Mouse (Mus musculus) forebrain, embryonic 11.5 days (tissue): ENCODE measurements around the gene 1700013F07Rik. TPM values are rescaled to one million over a fixed set of nuclear protein-coding genes. Genes with fewer than 3 reads are reported as not detected.
A peak's percentile ranks its signal among the peaks of the same experiment; 100 is the strongest.

Source experiments
- ATAC-seq: fragments of 200-750 bp; cut with Nextera tagmentation; replicated peaks from 2 replicates; pipeline ENCODE4 v1.8.0; 2017; ENCODE audit warnings: moderate TSS enrichment; ENCODE audit not compliant: low FRiP score
- DNase-seq: peaks from one replicate; pipeline ENCODE4 v3.0.0-alpha.2; 2017; ENCODE audit warnings: low spot score
- H3K27ac ChIP-seq: fragments of 300-500 bp; sonication (generic); 2 replicates; pipeline ENCODE4 v1.5.1; 2014; ENCODE audit warnings: low read depth, low read length
- H3K27me3 ChIP-seq: fragments of 300-500 bp; sonication (generic); 2 replicates; pipeline ENCODE4 v1.6.1; 2014; ENCODE audit warnings: mild to moderate bottlenecking, low read length, mixed read lengths; ENCODE audit not compliant: control insufficient read depth, insufficient read depth
- H3K36me3 ChIP-seq: fragments of 300-500 bp; sonication (generic); 2 replicates; pipeline ENCODE4 v1.6.1; 2014; ENCODE audit warnings: mild to moderate bottlenecking, low read length, moderate library complexity, mixed read lengths; ENCODE audit not compliant: control insufficient read depth, insufficient read depth
- H3K4me1 ChIP-seq: fragments of 300-500 bp; sonication (generic); replicated peaks from 2 replicates; pipeline ENCODE4 v1.6.1; 2014; ENCODE audit warnings: low read length, mixed read lengths; ENCODE audit not compliant: control insufficient read depth, insufficient read depth
- H3K4me2 ChIP-seq: fragments of 300-500 bp; sonication (generic); 2 replicates; pipeline ENCODE4 v1.6.1; 2014; ENCODE audit warnings: low read depth, mild to moderate bottlenecking, low read length, moderate library complexity, mixed read lengths; ENCODE audit not compliant: severe bottlenecking
- H3K4me3 ChIP-seq: fragments of 300-500 bp; sonication (generic); 2 replicates; pipeline ENCODE4 v1.5.1; 2014; ENCODE audit warnings: low read depth, low read length
- H3K9ac ChIP-seq: fragments of 300-500 bp; sonication (generic); 2 replicates; pipeline ENCODE4 v1.6.1; 2014; ENCODE audit warnings: low read length
- H3K9me3 ChIP-seq: fragments of 300-500 bp; sonication (generic); 2 replicates; pipeline ENCODE4 v1.6.1; 2016; ENCODE audit warnings: low read length, mixed read lengths; ENCODE audit not compliant: control insufficient read depth
- WGBS: fragments of 180-500 bp; shearing (Covaris S2); extraction: QIAGEN DNeasy Blood & Tissue Kit; methylation state at CpG from one replicate; pipeline ENCODE4 v1.1.7; 2014; 5-methylcytosine and 5-hydroxymethylcytosine counted together
- polyA plus RNA-seq: library from polyadenylated mRNA; unstranded; fragments of >200 nt; fragmentation: Nextera tagmentation; extraction: Ambion mirVana; gene quantifications from 2 replicates; pipeline ENCODE4 v1.2.1, GENCODE M21; 2014

Gene 1700013F07Rik
- polyA plus RNA-seq, 1 experiment from 2014 or later = 0.63 TPM

DNA sequence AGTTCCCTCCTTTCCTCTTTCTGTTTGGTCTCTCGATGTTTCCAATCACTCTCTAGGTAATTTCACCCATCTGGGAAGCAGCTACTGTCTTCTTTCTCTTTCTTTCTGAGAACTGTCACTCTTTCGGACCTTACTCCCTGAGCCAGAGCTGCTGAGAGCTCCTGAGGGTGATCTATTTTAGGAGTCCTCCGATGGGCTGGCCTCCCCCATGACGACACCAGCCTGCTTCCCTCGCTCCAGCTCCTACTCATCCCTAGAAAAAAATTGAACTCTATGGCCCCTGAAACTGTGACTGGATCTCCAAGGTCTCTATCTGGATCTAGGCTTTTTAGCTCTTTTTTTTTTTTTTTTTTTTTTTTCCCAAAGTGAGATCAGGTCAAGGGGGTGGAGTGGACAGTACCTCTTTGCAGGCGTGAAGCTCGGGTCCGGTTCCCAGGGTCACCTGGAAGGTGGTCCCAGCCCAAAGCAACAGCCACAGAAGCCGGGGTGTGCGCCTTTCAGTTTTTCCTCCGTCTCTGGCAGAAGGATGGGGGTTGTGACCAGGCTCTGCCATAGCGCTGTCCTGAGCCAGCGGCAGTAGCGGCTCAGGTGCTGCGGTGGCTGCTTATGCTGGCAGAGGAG lies 2.1 kb downstream of the 1700013F07Rik start:
- peak overlapping the region; percentile 35; the same call in 1 of the 2 replicates for H3K9ac ChIP-seq

DNA sequence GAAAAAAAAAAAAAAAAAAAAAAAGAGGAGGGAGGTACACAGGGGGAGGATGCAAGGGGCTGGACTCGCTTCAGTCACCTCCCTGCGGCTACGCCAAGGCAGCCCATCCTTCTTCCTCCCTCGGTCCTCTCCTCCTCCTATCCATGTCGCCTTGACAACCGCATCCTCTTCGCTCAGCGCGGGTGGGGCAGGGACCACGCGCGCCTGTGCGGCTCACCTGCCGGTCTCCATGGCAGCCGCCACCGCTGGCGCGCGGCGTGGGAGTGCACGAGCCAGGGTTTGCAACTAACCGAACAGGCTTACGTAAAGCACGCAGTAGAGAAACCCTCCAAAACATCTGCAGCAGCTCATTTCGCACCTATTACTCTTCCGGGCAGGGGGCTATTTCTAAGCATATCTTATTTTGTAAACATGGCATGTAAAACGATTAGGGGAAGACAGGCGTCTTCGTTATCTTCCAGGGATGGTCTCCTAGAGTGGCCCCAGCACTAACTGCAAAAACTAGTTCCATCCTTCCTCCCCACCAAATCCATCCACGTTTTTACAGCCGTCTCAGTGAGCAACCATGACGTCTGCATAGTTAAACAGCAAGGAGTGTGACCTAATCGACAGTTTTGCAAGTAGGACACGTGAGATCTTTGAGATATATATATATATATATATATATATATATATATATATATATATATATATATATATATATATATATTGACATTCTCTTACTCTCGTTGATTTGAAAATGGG lies 2.7 kb downstream of the 1700013F07Rik start, which contains the start of gene 5330417C22Rik:
5330417C22Rik (minus strand) TSS at position 20 of the 744 bp plus-strand sequence.
- peak within 1 kb of the TSS; percentile 93 for H3K4me2 ChIP-seq
- H3K27me3 ChIP-seq = peaks cover 8% of the 10 kb centered on the region
- H3K36me3 ChIP-seq = no peaks in the 10 kb centered on the region
- DNase-seq = peak; percentile 67
- no peaks in the 10 kb centered on the region for H3K9me3 ChIP-seq
- peak within 1 kb of the TSS; percentile 47 for H3K4me3 ChIP-seq
- H3K4me1 ChIP-seq = no peaks in the 10 kb centered on the region; the same call in 1 of the 2 replicates
- peak; percentile 81 for ATAC-seq
- WGBS = 2% methylated on average over 35 of the region's 35 CpGs
- H3K27ac ChIP-seq = no peak within 1 kb of the TSS
- peak within 1 kb of the TSS; percentile 35; the same call in 1 of the 2 replicates for H3K9ac ChIP-seq

More for the DNA sequence above, 2.1 kb downstream of the 1700013F07Rik start:
- Histone ChIP-seq H3K4me3 (peak overlapping the region; percentile 47), H3K4me1 (no peaks in the 10 kb centered on the region; the same call in 1 of the 2 replicates), H3K27ac (no peak overlapping the region), H3K9me3 (no peaks in the 10 kb centered on the region), H3K36me3 (no peaks in the 10 kb centered on the region), H3K27me3 (peaks cover 8% of the 10 kb centered on the region), H3K4me2 (peak overlapping the region; percentile 93)
- DNase-seq (peak; percentile 59), ATAC-seq (no peak)
- 6% methylated on average over 15 of the region's 15 CpGs for WGBS

DNA sequence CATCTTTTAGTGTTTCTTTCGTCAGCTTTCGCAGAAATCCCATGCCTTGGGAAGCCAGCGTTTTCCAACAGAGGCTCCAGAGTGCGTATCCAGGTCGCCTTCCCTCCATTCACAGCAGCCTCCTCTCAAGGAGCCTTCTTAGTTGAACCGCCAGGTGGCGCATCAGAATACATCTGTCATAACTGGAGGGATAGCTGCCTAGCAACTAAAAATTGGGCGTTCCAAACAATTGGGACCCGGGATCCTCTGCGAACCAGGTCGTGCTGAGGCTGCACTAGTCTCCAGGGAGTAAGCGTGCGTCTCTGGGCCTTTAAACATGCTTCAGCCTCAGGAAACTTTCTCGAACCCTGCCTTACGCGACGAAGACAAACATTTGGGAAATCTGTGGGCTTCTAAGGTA lies 3.4 kb downstream of the 1700013F07Rik start:
- Histone ChIP-seq H3K27ac (no peak overlapping the region), H3K4me2 (peak overlapping the region; percentile 38), H3K9ac (no peak overlapping the region), H3K4me3 (no peak overlapping the region), H3K27me3 (peaks cover 8% of the 10 kb centered on the region), H3K36me3 (no peaks in the 10 kb centered on the region), H3K9me3 (no peaks in the 10 kb centered on the region), H3K4me1 (no peaks in the 10 kb centered on the region; the same call in 1 of the 2 replicates)
- WGBS = 6% methylated on average over 17 of the region's 17 CpGs
- ATAC-seq (peak; percentile 82), DNase-seq (peak; percentile 90)

DNA sequence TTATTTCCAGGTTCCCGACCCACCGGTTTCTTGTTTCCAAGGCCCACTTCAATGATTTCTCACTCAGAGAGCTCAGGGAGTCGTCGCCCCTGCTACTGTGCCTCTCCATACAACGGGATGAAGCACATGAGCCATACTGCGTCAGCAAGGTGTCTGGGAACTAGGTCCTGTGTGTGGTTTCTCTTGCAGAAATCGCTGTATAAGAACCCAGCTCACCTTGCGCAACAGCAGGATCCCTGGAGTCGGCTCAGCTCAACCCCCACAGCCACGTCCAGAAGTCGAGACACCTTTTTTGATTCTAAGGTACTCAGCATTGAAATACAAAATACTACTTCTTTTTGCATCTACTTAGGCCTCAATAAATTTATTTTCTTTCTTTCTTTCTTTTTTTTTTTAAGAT lies 8.3 kb downstream of the 1700013F07Rik start:
- WGBS = 86% methylated on average over 11 of the region's 11 CpGs
- H3K4me1 ChIP-seq = no peaks in the 10 kb centered on the region
- no peak for ATAC-seq

DNA sequence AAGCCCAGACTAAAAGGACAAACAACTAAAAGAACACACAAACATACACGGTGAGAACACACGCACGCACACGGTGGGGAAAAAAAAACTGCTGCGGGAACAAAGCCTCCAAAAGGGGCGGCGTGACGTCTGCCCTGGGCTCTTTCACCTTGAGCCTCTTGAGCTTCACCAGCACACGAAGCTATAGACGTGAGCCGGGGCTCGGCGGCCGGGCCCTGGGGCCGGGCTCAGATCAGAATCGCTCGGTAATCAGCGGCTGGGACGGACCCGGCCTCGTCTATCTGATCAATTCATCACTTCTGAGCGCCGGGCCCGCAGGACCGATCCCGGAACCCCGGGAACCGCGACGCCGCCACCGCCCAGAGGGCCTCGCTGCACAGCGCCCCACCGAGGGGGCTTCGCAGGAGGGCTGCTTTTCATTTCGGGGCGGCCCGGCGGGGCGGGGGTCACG lies 20.2 kb downstream of the 1700013F07Rik start:
- WGBS = under 1% methylated on average over 42 of the region's 42 CpGs
- ATAC-seq = peak; percentile 80
- no peaks in the 10 kb centered on the region for H3K9me3 ChIP-seq
- peak overlapping the region; percentile 83 for H3K27ac ChIP-seq
- no peaks in the 10 kb centered on the region; the same call in 1 of the 2 replicates for H3K36me3 ChIP-seq
- no peak for DNase-seq
- H3K9ac ChIP-seq = peak overlapping the region; percentile 98
- H3K4me2 ChIP-seq = peak overlapping the region; percentile 78
- H3K4me3 ChIP-seq = peak overlapping the region; percentile 91
- no peaks in the 10 kb centered on the region; the same call in 1 of the 2 replicates for H3K4me1 ChIP-seq
- H3K27me3 ChIP-seq = no peaks in the 10 kb centered on the region

More for the DNA sequence above, 8.3 kb downstream of the 1700013F07Rik start:
- DNase-seq = no peak
- Histone ChIP-seq H3K9me3 (no peaks in the 10 kb centered on the region), H3K27me3 (no peaks in the 10 kb centered on the region), H3K9ac (no peak overlapping the region), H3K36me3 (no peaks in the 10 kb centered on the region), H3K4me2 (no peak overlapping the region), H3K27ac (no peak overlapping the region), H3K4me3 (no peak overlapping the region)

DNA sequence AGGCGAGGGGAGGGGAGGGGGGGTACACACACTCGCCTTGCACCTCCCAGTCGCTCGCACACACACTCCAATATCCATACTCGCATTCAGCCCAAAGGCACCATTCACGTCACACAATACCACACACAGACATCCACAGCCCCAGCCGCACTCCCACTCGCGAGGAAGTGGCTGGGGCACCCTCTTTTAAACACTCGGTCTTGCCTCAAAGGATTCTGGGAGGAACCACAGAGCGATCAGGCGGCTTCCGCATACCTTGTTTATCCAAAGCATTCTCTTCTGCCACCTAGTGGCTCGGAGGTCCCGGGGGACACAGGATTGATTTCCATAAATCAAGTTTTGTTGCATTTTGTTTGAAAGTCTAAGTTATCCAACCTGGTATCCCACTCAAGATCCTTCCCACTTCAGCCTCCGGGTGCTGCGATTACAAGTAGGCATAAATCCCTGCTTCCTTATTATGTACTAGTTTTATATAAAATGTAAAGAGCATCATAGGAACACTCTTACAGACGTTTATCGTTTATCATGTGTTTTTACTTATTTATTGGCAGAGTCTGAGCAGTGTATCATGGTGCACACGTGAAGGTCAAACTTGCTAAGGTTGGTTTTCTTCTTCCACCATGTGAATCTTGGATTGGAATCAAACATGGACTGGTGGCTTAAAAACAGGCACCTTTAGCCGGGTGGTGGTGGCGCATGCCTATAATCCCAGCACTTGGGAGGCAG lies 20.8 kb downstream of the 1700013F07Rik start:
- 18% methylated on average over 22 of the region's 22 CpGs for WGBS

DNA sequence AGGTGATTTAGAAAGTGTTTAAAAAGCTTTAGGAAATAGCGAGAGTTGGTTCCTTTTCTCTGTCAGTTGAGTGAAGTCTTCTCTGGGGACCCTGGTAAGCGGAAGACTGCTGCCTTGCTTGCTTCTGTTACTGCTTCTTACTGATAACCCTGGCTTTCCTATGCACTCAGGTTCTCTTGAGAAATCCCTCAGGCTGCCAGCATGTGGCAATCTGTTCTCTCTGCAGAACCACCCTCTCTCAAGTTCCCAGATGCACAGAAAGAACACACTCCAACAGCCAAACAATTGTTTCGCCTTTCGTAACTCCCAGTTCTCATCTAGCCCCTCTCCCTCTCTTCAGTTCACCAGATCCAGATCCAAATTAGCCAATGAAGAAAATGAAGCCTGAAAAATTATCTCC lies 23.9 kb downstream of the 1700013F07Rik start:
- Histone ChIP-seq H3K36me3 (no peaks in the 10 kb centered on the region; the same call in 1 of the 2 replicates), H3K4me3 (no peak overlapping the region), H3K27me3 (no peaks in the 10 kb centered on the region), H3K27ac (no peak overlapping the region), H3K4me2 (no peak overlapping the region), H3K9ac (no peak overlapping the region), H3K4me1 (peaks cover 2% of the 10 kb centered on the region; the same call in 1 of the 2 replicates), H3K9me3 (no peaks in the 10 kb centered on the region)
- ATAC-seq = no peak
- DNase-seq = no peak
- WGBS = 93% methylated on average over 4 of the region's 4 CpGs

More for the DNA sequence above, 20.8 kb downstream of the 1700013F07Rik start:
- no peaks in the 10 kb centered on the region; the same call in 1 of the 2 replicates for H3K4me1 ChIP-seq
- DNase-seq = peak; percentile 93
- no peaks in the 10 kb centered on the region for H3K9me3 ChIP-seq
- peak; percentile 95 for ATAC-seq
- H3K27ac ChIP-seq = peak overlapping the region; percentile 83
- peak overlapping the region; percentile 78 for H3K4me2 ChIP-seq
- H3K27me3 ChIP-seq = no peaks in the 10 kb centered on the region
- peak overlapping the region; percentile 91 for H3K4me3 ChIP-seq
- H3K9ac ChIP-seq = peak overlapping the region; percentile 98
- no peaks in the 10 kb centered on the region; the same call in 1 of the 2 replicates for H3K36me3 ChIP-seq

DNA sequence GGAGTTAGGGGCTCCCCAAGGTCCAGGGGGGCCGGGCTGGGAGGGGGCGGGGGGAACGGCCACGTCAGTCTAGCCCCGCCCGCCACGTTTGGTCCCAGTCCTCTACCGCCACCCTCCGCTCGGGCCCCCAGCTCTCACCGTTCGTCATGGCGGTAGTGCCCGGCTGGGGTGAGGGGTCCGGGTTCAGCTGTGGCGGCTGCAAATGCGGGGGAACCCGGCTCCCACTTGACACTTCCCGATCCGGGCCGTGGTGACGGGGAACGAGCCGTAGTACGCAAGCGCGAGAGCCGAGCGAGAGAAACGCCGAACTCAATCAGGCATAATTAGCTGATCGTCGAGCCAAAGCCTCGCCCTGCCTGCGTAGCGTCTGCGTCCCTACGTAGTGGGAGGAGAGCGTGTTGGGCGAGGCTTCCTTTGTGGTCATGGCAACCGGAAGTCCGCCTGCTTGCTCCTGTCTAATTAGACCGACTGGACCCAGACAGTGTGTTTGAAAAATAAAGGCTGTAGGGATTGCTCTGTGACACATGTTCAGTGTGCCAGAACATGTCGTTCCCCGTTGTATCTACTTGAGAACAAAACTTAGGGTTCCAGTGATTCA lies 28.3 kb downstream of the 1700013F07Rik start, which contains the start of gene Tmem167b:
Tmem167b (minus strand) TSS at position 334 of the 598 bp plus-strand sequence.
- peak; percentile 96 for DNase-seq
- Histone ChIP-seq H3K36me3 (no peaks in the 10 kb centered on the region; the same call in 1 of the 2 replicates), H3K9ac (peak within 1 kb of the TSS; percentile 79), H3K4me1 (peaks cover 4% of the 10 kb centered on the region; the same call in 1 of the 2 replicates), H3K9me3 (no peaks in the 10 kb centered on the region), H3K27me3 (no peaks in the 10 kb centered on the region), H3K4me3 (peak within 1 kb of the TSS; percentile 86), H3K4me2 (peak within 1 kb of the TSS; percentile 75), H3K27ac (peak within 1 kb of the TSS; percentile 88)
- peak; percentile 97 for ATAC-seq
- WGBS = 1% methylated on average over 45 of the region's 45 CpGs
